Mouse (Mus musculus) NIH3T3 (cell line): ENCODE results near the gene Trim44.

Experiments used
- DNase-seq: peaks from one replicate; pipeline ENCODE4 v3.0.0-alpha.2; 2012; ENCODE audit warnings: low read depth

The Trim44 gene

DNA sequence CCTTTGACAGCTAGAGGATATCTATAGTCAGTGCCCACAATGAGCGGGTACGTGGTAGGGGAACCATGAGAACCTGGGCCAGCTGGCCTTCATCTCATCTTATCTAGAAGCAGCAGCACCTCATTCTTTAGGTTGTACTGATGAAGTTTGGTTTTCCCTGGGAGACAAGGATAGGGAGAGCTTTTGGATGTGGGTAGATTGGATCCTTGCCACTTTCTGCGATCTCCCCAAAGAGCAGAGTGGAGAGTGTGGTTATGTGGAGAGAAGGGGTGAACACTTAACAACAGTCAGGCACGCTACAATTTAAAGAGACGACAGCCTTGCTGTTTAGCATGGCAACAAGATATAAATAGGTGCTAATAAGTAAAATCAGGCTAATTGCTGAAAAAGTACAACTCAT is 119.0 kb downstream of the Trim44 start:
- no peak for DNase-seq

DNA sequence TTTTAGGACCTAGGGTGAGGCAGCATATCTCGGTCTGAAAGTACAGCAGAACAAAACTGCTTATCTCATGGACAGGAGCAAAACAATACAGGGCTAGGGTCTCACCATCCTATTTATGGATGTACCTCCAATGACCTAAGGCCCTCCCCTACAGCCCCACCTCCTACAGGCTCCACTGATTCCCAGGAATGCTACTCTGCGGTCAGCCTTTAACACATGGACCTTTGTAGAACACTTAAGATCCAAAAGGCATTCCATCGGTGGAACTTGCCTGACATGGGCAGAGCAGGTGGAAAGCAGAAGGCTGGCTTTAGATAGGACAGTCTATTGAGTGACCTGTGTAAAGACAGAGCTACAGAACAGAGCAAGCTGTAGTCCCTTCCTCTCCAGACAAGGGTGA is 120.3 kb downstream of the Trim44 start:
- DNase-seq, result no peak

DNA sequence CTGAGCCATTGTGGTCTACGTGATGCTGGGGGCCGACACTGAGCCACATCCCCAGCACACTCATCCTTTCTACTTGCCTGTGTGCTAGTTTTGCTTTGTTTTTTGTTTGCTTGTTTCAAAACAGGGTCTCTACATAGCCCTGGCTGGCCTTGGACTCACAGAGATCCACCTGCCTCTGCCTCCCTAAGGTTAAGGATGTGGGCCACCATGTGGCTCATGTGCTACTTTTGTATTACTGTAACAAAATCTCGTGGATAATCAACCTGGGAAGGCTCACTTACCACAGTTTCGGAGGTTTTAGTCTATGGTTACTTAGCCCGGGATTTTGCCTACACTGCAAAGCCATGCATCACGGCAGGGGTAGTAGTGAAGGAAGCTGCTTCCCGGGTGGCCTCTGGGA is 125.5 kb downstream of the Trim44 start:
- DNase-seq, result no peak

- no peak for DNase-seq
Observed at GRCm38 (mm10) chr2:102279779-102280178, 127.8 kb downstream of the Trim44 start.

GRCm38 (mm10) chr2:102277946-102278345 is 129.7 kb downstream of the Trim44 start:
- DNase-seq, result peak; percentile 16

- no peak for DNase-seq
Observed at GRCm38 (mm10) chr2:102273280-102273679, 134.3 kb downstream of the Trim44 start.

GRCm38 (mm10) chr2:102267582-102268339 is 139.9 kb downstream of the Trim44 start:
- no peak for DNase-seq

DNA sequence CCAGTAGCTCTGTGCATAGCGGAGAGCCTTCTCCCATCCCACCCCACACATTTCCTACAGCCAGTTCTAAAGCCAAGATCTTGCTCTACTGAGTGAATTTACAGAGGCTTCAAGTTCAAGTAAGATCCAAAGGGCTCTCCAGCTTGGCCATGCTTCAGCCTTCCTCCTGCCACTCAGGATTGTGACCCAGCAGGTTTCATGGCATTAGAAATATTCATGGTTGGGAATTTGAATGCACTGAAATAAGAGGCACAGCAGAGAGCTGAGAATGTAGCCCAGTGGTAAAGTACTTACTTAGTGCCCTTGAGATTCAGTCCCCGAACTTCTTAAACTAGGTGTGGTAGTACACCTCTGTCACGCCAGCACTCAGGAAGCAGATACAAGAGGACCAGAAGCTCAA is 140.7 kb downstream of the Trim44 start:
- DNase-seq, result no peak

DNA sequence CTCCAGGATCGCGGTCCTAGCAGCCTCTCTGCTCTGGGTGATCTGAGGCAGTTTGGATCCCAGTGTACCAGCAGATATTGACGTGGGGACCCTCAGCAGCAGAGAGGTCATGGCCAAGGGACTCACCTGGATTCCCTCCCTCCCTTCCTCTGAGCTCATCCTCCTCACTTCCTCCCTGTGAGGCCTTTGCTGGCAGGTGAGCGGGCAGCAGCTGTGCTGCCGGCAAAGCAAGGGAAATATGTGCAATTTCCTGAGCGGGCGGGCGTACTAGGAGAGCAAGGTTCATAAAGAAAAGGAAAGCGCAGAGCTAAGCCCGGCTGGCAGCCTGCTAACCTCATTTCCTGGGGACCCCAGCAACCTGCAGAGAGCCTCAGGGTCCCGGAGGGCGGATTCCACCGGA is 148.5 kb downstream of the Trim44 start:
- no peak for DNase-seq

DNA sequence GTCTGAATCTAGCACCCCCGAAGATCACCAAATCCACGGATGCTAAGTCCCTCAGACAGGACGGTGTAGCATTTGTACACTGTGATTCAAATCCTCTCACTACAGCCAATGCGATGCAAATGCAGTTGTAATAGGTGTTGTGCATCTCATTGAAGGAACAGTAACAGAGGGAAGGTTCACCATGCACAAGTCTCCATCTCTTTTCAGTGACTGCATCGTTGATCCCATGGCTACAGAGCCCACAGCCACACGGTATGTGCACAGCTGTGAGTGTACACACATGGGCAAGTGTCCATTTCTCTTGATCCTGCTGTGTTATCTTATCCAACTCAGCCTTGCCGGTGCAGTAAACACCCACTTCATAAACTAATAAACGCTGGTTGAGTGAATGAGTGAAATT is 148.9 kb downstream of the Trim44 start:
- no peak for DNase-seq

- no peak for DNase-seq
Observed at GRCm38 (mm10) chr2:102257964-102258605, 149.5 kb downstream of the Trim44 start.

DNA sequence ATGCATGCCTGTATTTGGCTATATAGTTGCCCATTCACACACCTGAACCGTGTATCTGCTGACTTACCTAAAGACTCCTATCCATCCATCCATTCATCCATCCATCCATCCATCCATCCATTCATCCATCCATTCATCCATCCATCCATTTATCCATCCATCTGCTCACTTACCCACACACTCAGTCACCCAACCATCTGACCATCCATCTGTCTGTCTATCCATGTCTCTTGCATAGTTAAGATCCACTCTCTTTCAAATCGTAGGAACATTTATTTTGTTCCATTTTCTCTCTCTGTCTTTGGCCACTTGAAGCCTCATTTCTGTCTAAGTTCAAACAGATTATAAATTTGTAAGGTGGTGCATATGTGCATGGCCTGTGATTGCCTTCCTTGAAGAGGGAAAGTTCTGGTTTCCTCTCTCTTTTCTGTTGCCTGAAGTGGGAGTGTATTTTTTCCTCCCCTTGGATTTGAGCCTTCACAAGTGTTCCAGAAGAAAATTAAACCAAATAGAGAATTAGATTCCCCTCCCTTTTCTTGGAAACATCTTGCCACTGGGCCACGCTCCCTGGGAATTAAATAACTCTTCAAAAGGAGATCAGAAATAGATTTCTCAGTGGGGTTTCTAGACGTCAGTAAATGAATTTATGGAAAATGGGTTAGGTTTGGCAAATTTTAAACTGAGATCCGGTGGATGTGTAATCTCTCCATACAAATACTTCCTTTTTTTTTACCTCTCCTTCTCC is 150.9 kb downstream of the Trim44 start:
- DNase-seq, result no peak

GRCm38 (mm10) chr2:102256100-102256499 is 151.5 kb downstream of the Trim44 start:
- no peak for DNase-seq

- no peak for DNase-seq
Observed at GRCm38 (mm10) chr2:102253204-102253603, 154.4 kb downstream of the Trim44 start.

DNA sequence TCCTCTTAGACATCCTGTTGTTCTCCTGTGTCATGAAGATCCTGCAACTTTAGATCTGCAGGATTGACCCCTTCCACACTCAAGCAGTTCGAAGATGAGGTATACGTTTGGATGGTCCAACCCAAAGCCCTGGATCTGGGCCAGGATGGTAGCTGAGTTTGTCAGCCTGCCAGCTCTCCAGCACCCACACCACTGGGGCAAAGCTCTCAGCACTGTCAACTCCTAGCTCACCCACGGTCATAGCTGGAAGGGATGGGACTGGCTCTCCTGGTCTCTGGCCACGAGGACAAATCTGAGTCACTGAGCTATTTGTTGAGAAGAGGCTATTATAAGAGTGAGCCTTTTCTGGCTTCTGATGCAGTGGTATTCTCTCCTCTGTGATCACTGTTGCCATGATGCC is 155.0 kb downstream of the Trim44 start:
- DNase-seq, result peak; percentile 11
